Mouse (Mus musculus): ENCODE results near the gene Gm49027. TPM values are rescaled to one million over a fixed set of nuclear protein-coding genes. Genes with fewer than 3 reads are reported as not detected.

Gm49027 gene
- total RNA-seq, 1 experiment from 2014 or later = 10.0 TPM

GRCm38 (mm10) chr5:123501973-123502372 lies 23.3 kb downstream of the Gm49027 start:
- no peak for DNase-seq

GRCm38 (mm10) chr5:123499717-123500116 lies 25.6 kb downstream of the Gm49027 start:
- DNase-seq = peak; percentile 67

DNA sequence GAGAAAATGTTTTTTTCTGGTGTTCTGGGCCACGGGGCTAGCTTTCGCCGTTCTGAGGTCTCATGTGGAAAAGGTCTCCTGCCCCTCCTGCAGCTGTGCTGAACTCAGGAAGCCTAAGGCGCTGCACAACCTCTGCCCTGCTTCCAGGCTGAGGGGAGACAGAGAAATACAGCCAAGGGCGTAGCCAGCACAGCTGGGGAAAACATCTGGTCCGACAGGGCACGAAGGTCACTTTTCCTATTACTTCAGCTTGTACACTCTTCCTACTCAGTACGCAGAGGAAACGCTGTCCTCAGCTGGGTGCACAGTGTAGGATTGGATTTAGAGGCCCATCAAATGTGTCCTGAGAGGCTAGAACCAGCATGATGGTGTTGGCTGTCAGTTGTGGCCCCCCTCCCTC lies 35.4 kb downstream of the Gm49027 start:
- DNase-seq = peak; percentile 16

DNA sequence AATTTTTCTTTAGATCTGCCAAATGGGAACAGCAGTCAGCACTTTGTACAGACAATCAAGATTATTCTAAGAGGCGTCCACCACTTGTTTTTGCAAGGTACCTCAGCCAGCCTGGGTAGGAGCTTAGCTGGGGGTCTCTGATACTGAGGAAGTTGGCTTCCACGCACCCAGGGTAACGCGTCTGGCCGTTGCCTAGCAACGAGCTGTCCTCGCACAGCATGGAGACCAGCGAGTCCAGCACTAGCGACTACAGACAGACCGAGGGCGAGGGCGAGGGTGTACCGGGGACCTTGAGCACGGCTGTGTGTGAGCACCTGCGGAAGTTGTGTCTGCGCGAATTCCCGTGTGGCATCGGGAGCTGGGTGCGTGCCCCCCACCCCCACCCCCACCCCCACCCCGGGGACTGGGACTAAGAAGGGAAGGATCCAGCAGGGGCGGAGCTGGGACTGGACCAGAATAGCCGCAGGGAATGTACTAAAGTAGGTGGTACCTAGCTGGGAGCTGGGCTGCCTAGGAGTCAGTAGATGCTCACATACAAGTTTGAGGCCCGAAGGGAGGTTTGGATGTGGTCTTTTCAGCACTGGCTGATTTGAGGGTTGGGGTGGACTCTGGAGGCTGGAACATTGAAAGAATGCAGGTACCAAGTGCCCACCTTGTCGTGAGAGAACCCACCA lies 36.0 kb downstream of the Gm49027 start, which contains the start of the genes Lrrc43 and Il31:
Lrrc43 (plus strand) TSS at position 194 of the 674 bp plus-strand sequence.
Il31 (minus strand) TSS at position 378 of the 674 bp plus-strand sequence.
- DNase-seq = peak; percentile 19

DNA sequence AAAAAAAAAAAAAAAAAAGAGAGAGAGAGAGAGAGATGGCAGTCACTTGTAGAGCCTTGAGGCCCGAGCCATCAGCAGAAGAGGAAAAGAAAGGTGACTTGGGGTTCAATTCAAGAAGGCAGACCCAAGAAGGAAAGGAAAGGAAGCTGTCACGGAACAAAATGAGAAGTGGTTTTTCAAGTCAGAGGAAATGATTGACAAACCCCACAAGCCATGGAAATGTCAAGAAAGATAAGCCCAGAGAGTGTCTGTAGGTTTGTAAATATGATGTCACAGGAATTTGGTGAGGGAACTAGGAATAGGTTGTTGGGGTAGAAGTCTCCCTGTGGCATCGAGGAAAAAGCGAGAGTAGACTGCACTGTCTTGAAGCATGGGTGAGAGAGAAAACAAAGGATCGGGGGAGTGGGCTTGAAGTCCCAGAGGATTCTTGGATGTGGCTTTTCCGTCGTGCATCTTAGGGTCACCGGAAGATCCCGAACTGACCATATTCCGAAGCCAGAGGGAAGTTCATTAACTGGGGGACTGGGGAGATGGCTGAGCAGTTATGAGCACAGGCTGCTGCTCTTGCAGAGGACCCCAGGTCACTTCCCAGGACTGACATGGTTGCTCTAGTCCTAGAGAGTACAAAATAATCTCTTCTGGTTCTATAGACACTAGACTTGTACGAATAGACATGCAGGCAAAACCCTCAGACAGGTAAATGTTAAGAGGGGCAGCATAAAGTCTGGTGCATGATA lies 37.5 kb downstream of the Gm49027 start:
- DNase-seq = no peak

- DNase-seq = no peak
Measured at GRCm38 (mm10) chr5:123473817-123474216, 51.5 kb downstream of the Gm49027 start.

DNA sequence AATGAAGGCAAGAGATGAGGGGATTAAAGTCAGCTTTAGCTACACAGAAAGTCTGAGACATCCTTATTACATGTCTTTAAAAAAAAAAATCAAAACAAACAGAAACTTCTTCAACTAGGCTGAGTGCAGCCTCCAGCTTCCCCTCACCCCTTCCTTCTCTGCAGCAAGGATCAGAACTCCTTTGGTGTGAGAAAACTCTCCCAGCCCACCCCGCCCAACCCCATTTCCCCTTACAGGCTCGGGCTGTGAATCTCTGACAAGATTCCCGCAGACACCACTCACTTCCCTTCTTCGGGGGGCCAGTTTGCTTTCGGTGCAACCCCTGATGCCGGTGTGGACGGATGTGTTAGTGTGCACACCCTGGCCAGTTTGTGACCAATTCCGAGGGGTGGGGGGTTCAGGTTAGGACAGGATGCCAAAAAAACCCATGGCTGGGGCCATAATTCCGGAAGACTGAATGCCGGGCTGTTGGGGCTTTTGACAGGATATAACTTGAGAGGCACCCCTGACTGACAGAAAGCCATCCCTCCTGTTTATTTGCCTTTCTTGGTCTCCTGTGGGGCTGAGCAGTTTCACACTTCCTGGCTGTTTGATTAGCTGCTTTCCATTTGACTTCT lies 54.4 kb downstream of the Gm49027 start:
- no peak for DNase-seq

DNA sequence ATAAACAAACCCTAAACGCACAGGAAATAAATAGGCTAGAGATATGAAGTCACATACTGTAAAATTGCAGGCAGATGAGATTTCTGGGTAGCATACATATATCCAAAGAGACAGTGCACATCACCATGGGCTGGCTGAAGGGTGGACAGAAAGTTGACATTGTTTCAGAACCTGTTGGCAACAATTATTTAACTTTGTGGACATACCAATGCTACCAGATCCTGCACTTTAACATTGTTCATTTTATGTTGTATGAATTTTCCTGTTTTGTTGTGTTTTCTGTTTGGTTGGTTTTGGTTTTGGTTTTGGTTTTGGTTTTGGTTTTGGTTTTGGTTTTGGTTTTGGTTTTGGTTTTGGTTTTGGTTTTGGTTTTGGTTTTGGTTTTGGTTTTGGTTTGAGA lies 60.6 kb downstream of the Gm49027 start:
- no peak for DNase-seq

Small RNA genes within 50 kb of the gene (microRNA-seq; reads per million reads assigned to microRNA genes)
- gene Mir7647 = 1.1 to 1.3 reads per million in 2 experiments

Other genes starting within 250 kb of the Gm49027 start
- gene Bcl7a, start 181.7 kb downstream of the Gm49027 start, total RNA-seq (2021) = 11.9 and 16.1 TPM in 2 replicates
- 24.8 and 31.8 TPM in 2 replicates for gene Mlxip, start 130.7 kb downstream of the Gm49027 start, total RNA-seq (2021)
- gene Lrrc43, start 36.2 kb downstream of the Gm49027 start, total RNA-seq (2021) = not detected in 2 replicates
- not detected in 2 replicates for gene Il31, start 36.0 kb downstream of the Gm49027 start, total RNA-seq (2021)
- gene B3gnt4, start 15.0 kb downstream of the Gm49027 start, total RNA-seq (2021) = 0.41 TPM in 1 of 2 replicates, not detected in the other
- gene Diablo, start 1.3 kb downstream of the Gm49027 start, total RNA-seq (2021) = 63.9 and 68.2 TPM in 2 replicates
- gene Vps33a, start 47.5 kb upstream of the Gm49027 start, total RNA-seq (2021) = 42.0 and 43.7 TPM in 2 replicates
- gene Clip1, start 159.1 kb upstream of the Gm49027 start, total RNA-seq (2021) = 63.1 and 64.8 TPM in 2 replicates
- 46.9 and 58.0 TPM in 2 replicates for gene Zcchc8, start 195.6 kb upstream of the Gm49027 start, total RNA-seq (2021)
- gene Rsrc2, start 223.9 kb upstream of the Gm49027 start, total RNA-seq (2021) = 85.8 and 91.7 TPM in 2 replicates
- 8.5 and 10.7 TPM in 2 replicates for gene Kntc1, start 224.2 kb upstream of the Gm49027 start, total RNA-seq (2021)